Mouse (Mus musculus): ENCODE results near the gene Cyp4f17.
"Not testable (repeated sequence)": the region's sequence is repeated elsewhere in the genome, so short reads cannot be mapped to it uniquely, and the experiment has no call there.

The Cyp4f17 gene

DNA sequence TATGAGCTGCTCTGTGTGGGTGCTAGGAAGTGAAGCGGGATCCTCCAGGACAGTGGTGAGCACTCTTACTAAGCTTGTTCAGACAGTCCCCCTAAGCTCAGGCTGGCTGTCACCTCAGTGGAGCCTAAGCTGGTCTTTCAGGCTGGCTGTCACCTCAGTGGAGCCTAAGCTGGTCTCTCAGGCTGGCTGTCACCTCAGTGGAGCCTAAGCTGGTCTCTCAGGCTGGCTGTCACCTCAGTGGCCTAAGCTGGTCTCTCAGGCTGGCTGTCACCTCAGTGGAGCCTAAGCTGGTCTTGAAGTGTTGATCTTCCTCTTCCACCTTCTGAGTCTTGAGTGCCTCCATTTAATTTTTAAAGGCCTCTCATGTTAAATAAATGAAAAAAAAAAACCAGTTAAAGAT lies 20.5 kb downstream of the Cyp4f17 start:
- not testable (repeated sequence) for DNase-seq (ENCODE audit: low read depth, low spot score)

DNA sequence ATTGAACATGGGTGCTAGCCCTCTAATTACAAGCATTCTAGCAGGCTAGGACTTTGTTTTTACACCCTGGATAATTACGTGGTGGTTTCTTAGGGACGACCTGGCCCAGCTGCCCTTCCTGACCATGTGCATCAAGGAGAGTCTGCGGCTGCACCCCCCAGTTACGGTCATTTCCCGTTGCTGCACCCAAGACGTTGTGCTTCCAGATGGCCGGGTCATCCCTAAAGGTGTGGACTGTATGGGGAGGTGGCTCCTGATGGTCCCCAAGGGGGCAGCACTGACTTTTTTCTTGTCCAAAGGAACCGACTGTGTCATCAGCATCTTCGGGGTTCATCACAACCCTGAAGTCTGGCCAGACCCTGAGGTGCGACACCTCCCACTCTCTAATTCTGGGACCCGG lies 21.9 kb downstream of the Cyp4f17 start:
- no peak for DNase-seq (ENCODE audit: low read depth, low spot score)

DNA sequence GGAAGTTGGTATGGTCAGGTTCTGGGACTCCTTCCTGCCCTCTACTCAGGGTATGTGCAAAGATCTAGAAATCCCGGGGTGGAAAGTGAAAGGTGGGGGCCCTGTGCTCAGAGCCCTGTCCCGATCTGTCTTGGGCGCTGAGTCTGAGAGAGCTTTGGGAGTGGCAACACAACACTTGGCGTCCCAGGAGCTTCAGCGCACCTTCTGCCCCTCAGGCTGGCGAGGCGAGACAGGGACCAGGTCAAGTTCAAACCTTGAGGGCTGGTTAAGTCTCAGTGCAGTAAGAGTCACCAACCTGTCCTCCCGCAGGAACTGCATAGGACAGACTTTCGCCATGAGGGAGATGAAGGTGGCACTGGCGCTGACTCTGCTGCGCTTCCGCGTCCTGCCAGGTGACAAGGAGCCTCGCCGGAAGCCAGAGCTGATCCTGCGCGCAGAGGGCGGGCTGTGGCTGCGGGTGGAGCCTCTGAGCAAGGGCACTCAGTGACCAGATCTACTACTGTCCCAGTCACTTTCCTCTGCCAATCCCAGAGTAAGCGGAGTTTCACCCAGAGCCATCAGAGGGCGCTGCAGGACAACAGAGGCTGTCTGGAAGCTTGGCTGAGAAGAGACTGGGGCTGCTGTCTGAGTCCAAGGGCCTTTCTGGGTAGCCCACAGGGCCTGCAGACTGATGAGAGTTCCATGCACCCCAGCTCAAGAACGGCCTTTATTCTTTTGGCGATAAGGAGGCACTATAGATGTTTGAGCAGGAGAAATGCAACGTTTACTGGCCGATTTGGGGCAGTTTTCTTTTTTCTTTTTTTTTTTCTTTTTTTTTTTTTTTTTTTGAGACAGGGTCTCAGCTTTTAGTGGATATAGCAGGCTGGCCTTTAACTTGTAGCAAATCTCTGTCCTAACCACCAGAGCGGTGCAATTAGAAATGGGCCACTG lies 22.8 kb downstream of the Cyp4f17 start:
- DNase-seq (ENCODE audit: low read depth, low spot score) = peak; percentile 87

DNA sequence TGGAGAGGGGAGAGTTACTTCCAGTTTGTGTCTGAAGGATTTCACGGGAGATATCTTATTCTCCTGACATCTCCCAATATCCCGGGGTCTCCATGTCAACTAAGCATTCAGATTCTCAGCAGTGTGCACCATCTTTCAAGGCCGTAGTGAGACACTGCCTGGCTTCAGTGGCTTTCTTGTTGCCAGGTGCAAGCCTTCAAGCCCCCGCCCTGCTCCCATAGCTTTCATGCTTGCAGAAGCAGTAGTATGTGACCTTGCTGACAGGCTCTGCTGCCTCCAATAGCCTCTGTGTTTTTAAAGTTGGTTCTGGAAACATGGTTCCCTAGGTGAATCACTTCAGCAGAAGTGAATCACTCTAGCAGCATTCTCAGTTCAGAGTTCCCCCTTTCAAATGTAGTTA lies 26.5 kb downstream of the Cyp4f17 start:
- peak; percentile 59 for DNase-seq (ENCODE audit: low read depth, low spot score)

DNA sequence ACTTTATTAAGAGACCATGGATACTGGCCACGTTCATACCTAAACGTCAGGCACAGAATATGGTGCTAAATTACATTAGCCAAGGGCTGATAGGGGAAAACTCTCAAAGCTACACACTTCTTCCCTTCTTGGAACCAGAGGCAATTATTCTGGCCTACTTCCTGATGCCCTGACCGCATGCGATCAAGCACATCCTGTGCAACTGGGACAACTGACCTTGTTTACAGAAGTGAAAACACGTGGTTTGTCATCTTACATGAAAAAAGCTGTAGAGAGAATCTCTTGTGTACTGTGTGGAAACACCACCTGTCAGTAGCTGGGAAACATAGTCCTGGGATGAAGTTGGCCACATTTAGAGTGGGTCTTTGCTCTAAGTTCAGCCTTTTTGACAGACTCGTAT lies 28.2 kb downstream of the Cyp4f17 start:
- peak; percentile 51 for DNase-seq (ENCODE audit: low read depth, low spot score)

DNA sequence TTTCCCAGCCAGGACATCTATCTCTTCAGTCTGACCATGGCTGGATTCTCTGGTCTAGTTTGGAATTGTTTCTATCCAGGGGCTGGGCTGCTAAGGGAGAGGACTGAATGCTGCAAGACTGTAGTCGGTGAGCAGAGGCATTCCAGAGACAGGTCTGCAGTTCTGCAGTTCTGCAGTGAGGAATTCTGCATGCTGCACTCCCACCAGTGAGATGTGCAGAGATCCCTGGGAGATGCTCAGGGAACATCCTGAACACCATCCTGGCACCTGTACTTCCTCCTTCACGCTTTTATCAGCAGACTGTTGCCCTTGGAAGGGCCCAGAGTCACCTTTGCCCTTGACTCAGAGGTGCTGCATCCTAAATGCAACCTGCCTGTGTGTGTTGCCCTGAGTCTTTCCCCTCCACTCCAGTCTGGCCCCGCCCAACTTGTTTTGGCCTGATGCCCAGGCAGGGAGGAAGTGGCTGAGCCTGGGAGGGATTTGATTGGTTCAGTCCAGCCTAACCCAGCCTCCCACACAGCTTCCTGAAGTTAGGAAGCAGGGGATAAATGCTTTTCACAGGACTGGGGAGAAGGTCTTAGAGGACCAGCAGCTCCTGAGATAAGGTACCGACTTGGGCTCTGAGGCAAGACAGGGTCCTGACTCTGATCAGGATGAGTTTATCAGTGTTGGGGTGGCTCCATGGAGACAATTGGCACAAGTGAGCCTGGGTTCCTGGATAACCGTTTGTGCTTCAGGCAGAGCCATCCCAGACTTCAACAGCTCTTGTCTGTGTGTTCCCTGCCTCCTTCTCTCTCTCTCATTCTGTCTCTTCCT lies 30.4 kb downstream of the Cyp4f17 start, which contains the start of gene Cyp4f16:
TSS of gene Cyp4f16 (plus strand) at position 508 of the 816 bp plus-strand sequence.
- peak; percentile 53 for DNase-seq (ENCODE audit: low read depth, low spot score)

DNA sequence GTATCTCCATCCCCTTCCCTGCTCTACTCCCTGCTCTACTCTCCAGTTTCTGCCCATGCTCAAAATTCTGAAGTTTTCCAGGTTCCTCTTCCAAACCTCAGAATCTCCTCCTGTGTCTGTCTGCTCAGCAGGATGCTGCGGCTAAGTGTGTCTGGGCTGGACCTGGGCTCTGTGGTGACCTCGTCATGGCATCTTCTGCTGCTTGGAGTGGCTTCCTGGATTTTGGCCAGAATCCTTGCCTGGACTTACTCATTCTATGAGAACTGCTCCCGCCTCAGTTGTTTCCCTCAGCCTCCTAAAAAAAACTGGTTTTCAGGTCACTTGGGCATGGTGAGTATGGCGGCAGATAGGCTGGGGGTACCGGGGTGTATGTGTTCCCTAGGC lies 31.0 kb downstream of the Cyp4f17 start:
- no peak for DNase-seq (ENCODE audit: low read depth, low spot score)

DNA sequence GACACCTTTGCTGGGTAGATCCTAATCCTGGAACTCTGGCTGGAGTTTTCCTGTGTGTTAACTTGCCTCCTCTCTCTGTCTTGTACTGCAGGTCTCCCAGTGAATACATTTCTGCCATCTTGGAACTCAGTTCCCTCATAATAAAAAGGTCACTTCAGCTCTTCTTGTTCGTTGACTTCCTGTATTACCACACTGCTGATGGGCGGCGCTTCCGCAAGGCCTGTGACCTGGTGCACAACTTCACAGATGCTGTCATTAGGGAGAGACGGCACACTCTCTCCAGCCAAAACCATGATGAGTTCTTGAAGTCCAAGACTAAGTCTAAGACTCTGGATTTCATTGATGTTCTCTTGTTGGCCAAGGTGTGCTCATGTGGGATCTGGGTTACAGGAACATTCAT lies 38.9 kb downstream of the Cyp4f17 start:
- not testable (repeated sequence) for DNase-seq (ENCODE audit: low read depth, low spot score)

DNA sequence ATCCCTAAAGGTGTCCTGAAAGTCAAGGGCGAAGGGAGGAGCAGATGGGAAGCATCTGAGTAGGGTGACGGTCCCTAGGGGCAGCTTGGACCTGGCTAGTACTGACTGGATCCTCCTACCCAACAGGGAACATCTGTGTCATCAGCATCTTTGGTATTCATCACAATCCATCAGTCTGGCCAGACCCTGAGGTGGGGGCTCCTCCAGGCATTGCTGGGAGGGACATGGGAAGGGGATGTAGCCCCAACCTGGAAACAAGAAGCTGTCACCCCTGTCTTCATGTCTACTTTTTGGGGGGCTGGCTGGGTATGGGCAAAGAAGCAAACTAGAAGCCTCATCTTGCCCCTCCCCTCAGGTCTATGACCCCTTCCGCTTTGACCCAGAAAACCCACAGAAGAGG lies 44.5 kb downstream of the Cyp4f17 start:
- DNase-seq (ENCODE audit: low read depth, low spot score) = not testable (repeated sequence)

DNA sequence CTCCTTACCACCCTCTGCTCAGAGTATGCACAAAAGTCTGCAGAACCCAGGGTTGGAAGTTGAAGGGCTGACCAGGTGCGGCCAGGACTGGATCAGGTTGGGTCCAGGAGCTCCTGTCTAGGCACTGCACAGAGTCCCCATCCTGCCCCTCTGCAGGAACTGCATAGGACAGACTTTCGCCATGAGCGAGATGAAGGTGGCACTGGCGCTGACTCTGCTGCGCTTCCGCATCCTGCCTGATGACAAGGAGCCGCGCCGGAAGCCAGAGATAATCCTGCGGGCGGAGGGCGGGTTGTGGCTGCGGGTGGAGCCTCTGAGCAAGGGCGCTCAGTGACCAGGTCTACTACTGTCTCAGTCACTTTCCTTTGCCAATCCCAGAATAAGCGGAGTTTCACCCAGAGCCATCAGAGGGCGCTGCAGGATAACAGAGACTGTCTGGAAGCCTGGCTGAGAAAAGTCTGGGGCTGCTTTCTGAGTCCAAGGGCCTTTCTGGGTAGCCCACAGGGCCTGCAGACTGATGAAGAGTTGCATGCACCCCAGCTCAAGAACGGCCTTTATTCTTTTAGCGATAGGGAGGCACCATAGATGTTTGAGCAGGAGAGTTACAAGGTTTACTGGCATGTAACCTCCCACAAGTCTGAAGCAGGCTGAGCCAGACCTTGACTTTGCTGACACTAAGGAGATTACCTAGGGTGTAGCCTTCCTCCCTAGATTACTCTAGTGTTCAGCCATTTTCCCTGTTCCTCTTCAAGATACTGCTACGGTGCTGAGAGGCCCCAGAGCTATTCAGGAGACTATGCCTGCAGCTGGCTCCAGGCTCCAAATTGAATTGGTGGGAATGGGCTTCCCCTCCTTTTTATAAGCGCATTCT lies 45.3 kb downstream of the Cyp4f17 start:
- DNase-seq (ENCODE audit: low read depth, low spot score) = peak; percentile 91

DNA sequence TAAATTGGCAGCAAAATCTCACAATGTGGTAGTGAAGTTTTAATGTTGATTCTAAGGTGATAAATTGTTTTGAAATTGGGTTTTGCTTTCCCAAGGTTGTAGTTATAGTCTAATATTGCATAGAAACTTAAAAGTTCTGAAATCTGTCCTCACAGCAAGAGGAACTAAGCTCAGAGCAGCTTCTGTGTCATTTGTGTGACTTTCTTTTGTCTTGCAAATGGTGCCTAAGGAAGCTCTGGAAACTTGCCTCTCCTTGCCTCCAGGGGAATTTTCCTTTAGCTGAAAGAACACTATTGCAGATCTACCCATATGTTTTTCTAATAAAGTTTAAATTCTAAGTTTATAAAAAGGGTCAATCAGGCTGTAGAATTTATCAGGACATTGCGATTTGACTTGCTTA lies 47.2 kb downstream of the Cyp4f17 start:
- not testable (repeated sequence) for DNase-seq (ENCODE audit: low read depth, low spot score)

DNA sequence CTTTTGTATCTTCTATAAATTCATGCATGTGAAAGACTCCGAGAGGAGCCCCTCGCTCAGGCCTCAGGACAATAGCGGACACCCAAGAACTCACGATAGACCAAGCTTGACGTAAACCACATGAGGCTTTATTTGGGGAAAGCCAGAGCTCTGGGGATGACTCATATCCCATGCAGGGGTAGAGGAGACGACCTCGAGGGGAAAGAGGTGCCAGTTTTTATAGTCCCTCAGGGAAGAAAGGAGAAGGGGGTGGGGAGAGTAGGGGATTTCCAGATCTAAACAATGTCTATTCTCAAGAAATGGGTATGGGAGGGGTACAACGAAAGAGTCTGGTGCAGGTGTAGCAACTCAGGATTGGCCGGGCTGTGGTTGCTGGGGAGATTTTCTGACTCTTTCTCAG lies 48.5 kb downstream of the Cyp4f17 start:
- DNase-seq (ENCODE audit: low read depth, low spot score) = not testable (repeated sequence)

DNA sequence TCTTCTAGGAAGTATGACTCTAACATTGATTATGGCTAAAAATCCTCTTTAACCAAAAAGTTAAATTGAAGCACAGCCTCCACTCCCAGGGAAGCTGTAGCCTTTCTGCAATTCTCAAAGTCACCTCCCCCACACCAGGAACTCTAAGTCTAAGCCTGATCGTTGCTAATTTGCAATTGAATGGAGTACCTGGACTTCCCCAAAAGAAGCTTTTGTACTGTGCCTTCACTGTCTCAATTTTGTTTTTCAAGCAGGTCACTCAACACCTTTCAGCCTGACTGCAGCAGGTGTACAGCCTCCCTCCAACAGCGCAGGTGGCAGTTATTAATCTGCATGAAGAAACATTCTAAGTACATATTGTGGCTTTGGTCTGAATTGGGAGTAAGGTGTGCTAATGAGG lies 57.5 kb downstream of the Cyp4f17 start:
- DNase-seq (ENCODE audit: low read depth, low spot score) = not testable (repeated sequence)

DNA sequence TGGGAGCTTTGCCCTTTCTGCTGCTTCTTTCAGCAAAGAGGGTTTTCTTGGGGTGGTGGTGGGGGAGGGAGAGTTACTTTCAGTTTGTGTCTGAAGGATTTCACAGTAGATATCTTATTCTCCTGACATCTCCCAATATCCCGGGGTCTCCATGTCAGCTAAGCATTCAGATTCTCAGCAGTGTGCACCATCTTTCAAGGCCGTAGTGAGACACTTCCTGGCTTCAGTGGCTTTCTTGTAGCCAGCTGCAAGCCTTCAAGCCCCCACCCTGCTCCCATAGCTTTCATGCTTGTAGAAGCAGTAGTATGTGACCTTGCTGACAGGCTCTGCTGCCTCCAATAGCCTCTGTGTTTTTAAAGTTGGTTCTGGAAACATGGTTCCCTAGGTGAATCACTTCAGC lies 67.4 kb downstream of the Cyp4f17 start:
- not testable (repeated sequence) for DNase-seq (ENCODE audit: low read depth, low spot score)

DNA sequence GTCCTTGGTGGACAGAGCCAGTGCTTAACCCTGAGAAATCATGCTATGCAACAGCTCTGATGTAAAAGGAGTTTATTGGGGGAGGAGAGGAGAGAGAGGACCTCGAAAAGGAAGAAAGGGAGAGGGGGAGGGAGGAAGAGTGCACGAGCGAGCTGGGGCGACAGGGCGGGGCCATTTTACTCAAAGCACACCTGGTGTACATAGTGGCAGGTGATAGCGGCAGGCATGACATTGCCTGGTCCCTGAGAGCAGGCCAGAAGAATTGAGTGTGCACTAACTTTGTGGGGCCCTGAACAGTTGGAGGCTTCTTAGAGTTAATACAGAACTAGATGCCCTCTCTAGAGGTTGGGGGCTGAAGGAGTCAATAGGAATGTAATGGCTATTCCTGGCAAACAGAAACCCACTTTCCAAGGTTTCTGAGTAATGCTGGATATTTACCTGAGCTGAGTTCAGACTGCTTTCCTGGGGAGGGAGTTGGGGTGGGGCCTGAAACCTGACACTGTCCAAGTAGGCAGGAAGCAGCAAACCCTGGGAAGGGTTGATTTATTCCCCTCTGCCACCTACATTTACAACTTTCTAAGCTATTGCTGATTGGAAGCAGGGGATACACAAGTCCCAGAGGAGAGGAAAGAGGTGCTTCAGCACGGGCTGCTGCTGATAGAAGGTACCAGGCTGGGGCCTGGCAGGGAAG lies 71.8 kb downstream of the Cyp4f17 start:
- DNase-seq (ENCODE audit: low read depth, low spot score) = no peak

Measured in A20 (cell line).